In genomic region chr6:31948063-31948481, GRCm38 (mm10) we compare ENCODE assay signal across 17 mouse cellular contexts.
DNase-seq lines count a peak whose midpoint lies in the region; ATAC-seq and TF ChIP-seq lines count a peak whose summit lies in the region.
"Had no signal": no experiment of that assay in that cellular context is flagged by ENCODE, and none has a peak within 500 bp of the region (broad histone marks: within the 10 kb centered on the region; RNA-seq: fewer than 3 reads in every experiment).

No protein-coding gene starts in this region.

- no peaks in the 10 kb centered on the region for H3K27me3 ChIP-seq in ES-Bruce4 (ENCODE audit: control insufficient read depth, insufficient read depth, low read length, poor library complexity, severe bottlenecking)
- H3K27me3 ChIP-seq in hindbrain, embryonic 13.5 days, result no peaks in the 10 kb centered on the region
- H3K27me3 ChIP-seq: kidney, embryonic 15.5 days; neural tube, embryonic 13.5 days had no signal

- no peak for TF ChIP-seq POLR2A in ES-Bruce4 (IDR thresholded peaks at IDR 0.05; ENCODE audit: insufficient read depth, low read length)

- H3K27ac ChIP-seq in ES-Bruce4 (ENCODE audit: insufficient read depth, low read length), result peak overlapping the region; percentile 69
- peak overlapping the region; percentile 40; the same call in 1 of the 2 replicates for H3K27ac ChIP-seq in hindbrain, embryonic 13.5 days
- H3K27ac ChIP-seq: kidney, embryonic 15.5 days; limb, embryonic 13.5 days; neural tube, embryonic 13.5 days had no signal

- ATAC-seq in hindbrain, embryonic 13.5 days (ENCODE audit: low FRiP score), result 0 out of 2 replicates have a peak, but pooled peaks have one; percentile 39
- ATAC-seq: inflammation-experienced regulatory T-cells, adult 6 months had no signal

- intact Hi-C loops in left cerebral cortex, postnatal 14 days (cut with DNase I), result no loop called here

- WGBS in hindbrain, embryonic 13.5 days, result 11% methylated on average over 4 of the region's 4 CpGs

- H3K9ac ChIP-seq in ES-Bruce4 (ENCODE audit: low read depth, poor library complexity, severe bottlenecking), result no peak overlapping the region
- no peak overlapping the region for H3K9ac ChIP-seq in hindbrain, embryonic 13.5 days
- H3K9ac ChIP-seq: kidney, embryonic 15.5 days; limb, embryonic 13.5 days; neural tube, embryonic 13.5 days had no signal

- no peaks in the 10 kb centered on the region for H3K36me3 ChIP-seq in ES-Bruce4 (ENCODE audit: control insufficient read depth, insufficient read depth, low read length, poor library complexity, severe bottlenecking)
- H3K36me3 ChIP-seq in hindbrain, embryonic 13.5 days, result no peaks in the 10 kb centered on the region
- H3K36me3 ChIP-seq: kidney, embryonic 15.5 days; limb, embryonic 13.5 days; neural tube, embryonic 13.5 days had no signal

- H3K4me3 ChIP-seq in ES-Bruce4 (ENCODE audit: low read depth, low read length), result no peak overlapping the region
- no peak overlapping the region for H3K4me3 ChIP-seq in hindbrain, embryonic 13.5 days
- H3K4me3 ChIP-seq: kidney, embryonic 15.5 days; limb, embryonic 13.5 days; neural tube, embryonic 13.5 days had no signal

- peak; percentile 28 to 60 for DNase-seq in layer of hippocampus, adult 18-20 months (ENCODE audit: low spot score in 2 of 2)
- DNase-seq in layer of hippocampus, adult 9-10 months (ENCODE audit: low spot score), result no peak
- peak; percentile 99 for DNase-seq in R1 (ENCODE audit: low read depth, low spot score)
- DNase-seq in kidney, postnatal 10 days, result no peak
- DNase-seq in left cerebral cortex, postnatal 14 days (ENCODE audit: low spot score in 2 of 2), result no peak
- DNase-seq: cerebellum, adult 18-20 months; gastrocnemius, postnatal 14 days; heart, postnatal 10 days; lung, postnatal 14 days; right cerebral cortex, postnatal 4 days; thymus, adult 2 months had no signal

- H3K9me3 ChIP-seq in ES-Bruce4 (replicated peaks; ENCODE audit: control insufficient read depth, insufficient read depth, low read length, poor library complexity, severe bottlenecking), result no peaks in the 10 kb centered on the region
- no peaks in the 10 kb centered on the region for H3K9me3 ChIP-seq in hindbrain, embryonic 13.5 days
- H3K9me3 ChIP-seq: kidney, embryonic 15.5 days; limb, embryonic 13.5 days; neural tube, embryonic 13.5 days had no signal

- no peak for TF ChIP-seq CTCF in ES-Bruce4 (IDR thresholded peaks at IDR 0.05; ENCODE audit: low read depth, low read length)

- peak; percentile 70; the same call in 1 of the 2 replicates for TF ChIP-seq EP300 in ES-Bruce4 (IDR thresholded peaks at IDR 0.05; ENCODE audit: insufficient read depth, low read depth, low read length)

- H3K4me1 ChIP-seq in ES-Bruce4 (ENCODE audit: control insufficient read depth, insufficient read depth, low read length), result peaks cover 3% of the 10 kb centered on the region
- H3K4me1 ChIP-seq in hindbrain, embryonic 13.5 days (replicated peaks), result peaks cover 16% of the 10 kb centered on the region
- H3K4me1 ChIP-seq: limb, embryonic 13.5 days had no signal

- no peak overlapping the region for H3K4me2 ChIP-seq in hindbrain, embryonic 13.5 days
- H3K4me2 ChIP-seq: kidney, embryonic 15.5 days; limb, embryonic 13.5 days; neural tube, embryonic 13.5 days had no signal

Comparison
In these comparisons a context has a peak if more than half of its experiments do, and no peak if none do; other contexts are left out.
1. DNase-seq: peak in layer of hippocampus, adult 18-20 months (2 of 2) and R1 (single experiment); none in layer of hippocampus, adult 9-10 months (single experiment), kidney, postnatal 10 days (single experiment) and left cerebral cortex, postnatal 14 days (0 of 2).